Comparison of ENCODE assay signal across 28 mouse cellular contexts in genomic region chr4:40573300-40573699, GRCm38 (mm10).
"Had no signal": no experiment of that assay in that cellular context is flagged by ENCODE, and none has a peak within 500 bp of the region (broad histone marks: within the 10 kb centered on the region; RNA-seq: fewer than 3 reads in every experiment).

No protein-coding gene starts in this region.

- H3K4me2 ChIP-seq: embryonic facial prominence, embryonic 12.5 days; embryonic facial prominence, embryonic 13.5 days; embryonic facial prominence, embryonic 15.5 days; forebrain, embryonic 12.5 days; forebrain, embryonic 13.5 days; forebrain, embryonic 15.5 days had no signal

- ATAC-seq: forebrain, embryonic 13.5 days; forebrain, embryonic 14.5 days; forebrain, embryonic 15.5 days; forebrain, embryonic 16.5 days; forebrain, postnatal 0 days had no signal

- H3K9me3 ChIP-seq: embryonic facial prominence, embryonic 10.5 days; embryonic facial prominence, embryonic 12.5 days; embryonic facial prominence, embryonic 13.5 days; embryonic facial prominence, embryonic 15.5 days; forebrain, embryonic 10.5 days; forebrain, embryonic 12.5 days; forebrain, embryonic 13.5 days; forebrain, embryonic 15.5 days; heart, embryonic 10.5 days had no signal

- H3K4me3 ChIP-seq: embryonic facial prominence, embryonic 10.5 days; embryonic facial prominence, embryonic 12.5 days; embryonic facial prominence, embryonic 13.5 days; embryonic facial prominence, embryonic 15.5 days; erythroblast, embryonic 14.5 days; forebrain, embryonic 10.5 days; forebrain, embryonic 12.5 days; forebrain, embryonic 13.5 days; forebrain, embryonic 15.5 days; gastrocnemius, adult 2 months; heart, adult 2 months; heart, embryonic 10.5 days had no signal

- H3K4me1 ChIP-seq: embryonic facial prominence, embryonic 10.5 days; embryonic facial prominence, embryonic 12.5 days; embryonic facial prominence, embryonic 13.5 days; embryonic facial prominence, embryonic 15.5 days; forebrain, embryonic 10.5 days; forebrain, embryonic 12.5 days; forebrain, embryonic 13.5 days; forebrain, embryonic 15.5 days; heart, embryonic 10.5 days had no signal

- H3K36me3 ChIP-seq: embryonic facial prominence, embryonic 10.5 days; embryonic facial prominence, embryonic 12.5 days; embryonic facial prominence, embryonic 13.5 days; embryonic facial prominence, embryonic 15.5 days; forebrain, embryonic 10.5 days; forebrain, embryonic 12.5 days; forebrain, embryonic 15.5 days; heart, embryonic 10.5 days had no signal

- H3K27ac ChIP-seq: embryonic facial prominence, embryonic 10.5 days; embryonic facial prominence, embryonic 12.5 days; embryonic facial prominence, embryonic 13.5 days; embryonic facial prominence, embryonic 15.5 days; forebrain, embryonic 10.5 days; forebrain, embryonic 12.5 days; forebrain, embryonic 13.5 days; forebrain, embryonic 15.5 days; gastrocnemius, adult 2 months; heart, adult 2 months; heart, embryonic 10.5 days had no signal

- DNase-seq: cerebellum, adult 8-10 months; cerebellum, adult 9-10 months; cerebellum, adult 9-11 months; cerebellum, postnatal 10 days; cerebellum, postnatal 14 days; cerebellum, postnatal 25 days; cerebellum, postnatal 36 days; embryo, embryonic 11 days; forebrain, postnatal 0 days; gastrocnemius, adult 2 months; gastrocnemius, postnatal 10 days; gastrocnemius, postnatal 14 days; gastrocnemius, postnatal 25 days; gastrocnemius, postnatal 36 days; heart, adult 18-20 months; heart, adult 2 months had no signal

- H3K27me3 ChIP-seq: embryonic facial prominence, embryonic 12.5 days; embryonic facial prominence, embryonic 13.5 days; embryonic facial prominence, embryonic 15.5 days; forebrain, embryonic 12.5 days; forebrain, embryonic 13.5 days; forebrain, embryonic 15.5 days had no signal

- H3K9ac ChIP-seq: embryonic facial prominence, embryonic 12.5 days; embryonic facial prominence, embryonic 13.5 days; embryonic facial prominence, embryonic 15.5 days; forebrain, embryonic 12.5 days; forebrain, embryonic 13.5 days; forebrain, embryonic 15.5 days; forebrain, postnatal 0 days had no signal
